In the genomic region with DNA sequence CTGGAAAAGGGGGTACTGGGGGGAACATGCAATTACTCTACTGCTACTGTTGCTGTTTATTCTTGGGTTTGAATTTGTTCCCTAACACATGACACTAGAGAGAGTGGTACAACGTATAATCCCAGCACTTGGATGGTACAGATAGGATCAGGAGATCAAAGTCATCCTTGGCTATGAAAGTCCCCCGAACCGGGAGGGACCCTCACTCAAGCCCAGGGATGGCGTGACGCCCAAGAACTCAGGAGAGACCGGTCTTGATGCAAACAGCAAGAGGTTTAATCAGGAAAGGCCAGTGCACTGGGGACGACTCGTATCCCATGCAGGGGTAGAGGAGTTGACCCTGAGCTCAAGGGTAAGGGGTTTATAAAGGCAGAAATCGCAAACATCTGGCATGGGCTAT, we compare ENCODE assay signal across 18 mouse cellular contexts. TPM values are rescaled to one million over a fixed set of nuclear protein-coding genes. Genes with fewer than 3 reads are reported as not detected.
"Had no signal": no experiment of that assay in that cellular context is flagged by ENCODE, and none has a peak within 500 bp of the region (broad histone marks: within the 10 kb centered on the region; RNA-seq: fewer than 3 reads in every experiment).

No protein-coding gene starts in this region.

- DNase-seq: gastrocnemius, adult 2 months; gastrocnemius, postnatal 10 days; gastrocnemius, postnatal 25 days; heart, adult 2 months; heart, postnatal 14 days; heart, postnatal 4 days; kidney, adult 2 months; kidney, adult 9 months; kidney, postnatal 14 days; kidney, postnatal 4 days; liver; liver, embryonic 13.5 days had no signal

RNA-seq across cellular contexts. Expression of a gene that starts 18.3 kb away (rescaled TPM):
- total RNA-seq: gastrocnemius, adult 2 months; gastrocnemius, postnatal 10 days; gastrocnemius, postnatal 25 days; granulocyte monocyte progenitor cell, adult 5-6 weeks; heart, adult 2 months; heart, postnatal 14 days; heart, postnatal 4 days; layer of hippocampus, postnatal 10 days; layer of hippocampus, postnatal 25 days; left cerebral cortex, adult 2 months; left cerebral cortex, postnatal 14 days; left cerebral cortex, postnatal 36 days had no signal
